Mouse (Mus musculus) gastrocnemius, postnatal 14 days (tissue): ENCODE measurements around the gene Pcgf1. TPM values are rescaled to one million over a fixed set of nuclear protein-coding genes. Genes with fewer than 3 reads are reported as not detected.
A peak's percentile ranks its signal among the peaks of the same experiment; 100 is the strongest.

Experiments used
- DNase-seq: peaks from one replicate; pipeline ENCODE4 v3.0.0; 2021; ENCODE audit warnings: mixed read lengths
- intact Hi-C: fragments of 180-260 bp; cut with DNase I; formaldehyde crosslinking; loops from one replicate; pipeline ENCODE4 v1.15.1; 2025; ENCODE audit warnings: low total_unique reads
- long read RNA-seq, 2 experiments: library from polyadenylated mRNA; stranded (forward); transcript quantifications; one replicate each; pipeline ENCODE4 v2.0.0; 2021
- total RNA-seq, 2 experiments: library from RNA; stranded (reverse); gene quantifications; 2 replicates each; pipeline ENCODE4 v1.2.3; 2021

The Pcgf1 gene
- 1 to 10 TPM; 6.8 to 7.0 TPM for total RNA-seq
- long read RNA-seq, experiment 1, partial matches to known transcripts = 0 of 2 reads
- long read RNA-seq, experiment 1, other reads (novel, unspliced or antisense) = 0 of 2 reads
- long read RNA-seq, experiment 2, partial matches to known transcripts = 0 of 2 reads
- long read RNA-seq, experiment 2, other reads (novel, unspliced or antisense) = 1 of 2 reads

GRCm38 (mm10) chr6:83077630-83078323, at the start of gene Pcgf1:
TSS of gene Pcgf1 (plus strand) at chr6:83077869.
- peak; percentile 38 for DNase-seq
- intact Hi-C loops = no loop called here

GRCm38 (mm10) chr6:83029777-83030176, 47.9 kb upstream of the Pcgf1 start:
- intact Hi-C loops = no loop called here
- DNase-seq = no peak

DNA sequence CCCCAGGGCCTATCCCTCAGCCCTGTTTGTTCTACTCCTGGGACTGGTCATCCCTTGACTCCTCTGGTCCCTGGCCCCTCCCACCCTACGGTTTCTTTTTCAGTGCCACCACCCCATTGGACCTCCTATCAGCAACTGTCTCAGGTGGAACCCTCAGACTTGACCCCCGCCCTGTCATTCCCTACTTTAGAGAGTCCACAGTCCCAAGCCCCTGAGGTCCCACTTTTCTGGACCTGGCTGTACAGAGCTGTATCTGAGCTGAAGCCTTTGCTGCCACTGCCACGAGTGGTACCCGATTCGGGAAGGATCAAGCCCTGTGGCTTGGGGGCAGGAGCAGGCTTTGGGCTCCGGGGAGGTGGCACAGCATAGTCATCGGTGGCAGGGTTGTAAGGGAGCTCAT, 46.6 kb upstream of the Pcgf1 start:
- DNase-seq = no peak
- intact Hi-C loops = no loop called here

DNA sequence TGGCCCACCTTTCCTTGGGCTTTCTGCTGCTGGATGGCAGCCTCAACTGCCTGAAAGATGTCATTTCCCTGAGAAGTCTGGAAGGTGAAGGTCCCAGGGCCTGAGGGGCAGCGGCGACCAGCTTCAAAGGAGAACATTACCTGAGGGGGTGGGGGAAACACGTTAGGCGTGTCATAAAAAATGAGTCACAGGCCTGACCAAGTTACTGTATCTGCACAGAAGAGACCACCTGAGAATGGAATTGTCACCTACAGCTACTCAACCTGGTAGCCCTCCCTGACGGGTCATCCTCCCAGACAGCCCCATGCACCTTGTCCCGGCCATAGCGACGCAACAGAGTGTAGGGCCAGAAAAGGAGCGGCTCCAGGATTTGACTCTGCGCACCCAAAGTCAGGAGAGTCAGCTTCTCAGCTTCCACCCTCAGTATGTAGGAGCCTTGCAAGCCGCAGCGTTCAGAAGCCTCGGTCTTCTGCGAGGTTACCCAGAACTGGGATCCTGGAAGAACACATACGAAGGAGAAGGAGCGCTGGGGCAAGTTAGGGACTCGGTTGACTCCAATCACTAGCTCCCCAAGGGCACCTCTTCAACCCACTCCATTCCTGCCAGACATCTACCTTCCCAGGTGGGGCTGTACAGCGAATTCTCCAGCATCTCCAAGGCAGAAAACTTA, 45.6 kb upstream of the Pcgf1 start:
- intact Hi-C loops = no loop called here
- no peak for DNase-seq

DNA sequence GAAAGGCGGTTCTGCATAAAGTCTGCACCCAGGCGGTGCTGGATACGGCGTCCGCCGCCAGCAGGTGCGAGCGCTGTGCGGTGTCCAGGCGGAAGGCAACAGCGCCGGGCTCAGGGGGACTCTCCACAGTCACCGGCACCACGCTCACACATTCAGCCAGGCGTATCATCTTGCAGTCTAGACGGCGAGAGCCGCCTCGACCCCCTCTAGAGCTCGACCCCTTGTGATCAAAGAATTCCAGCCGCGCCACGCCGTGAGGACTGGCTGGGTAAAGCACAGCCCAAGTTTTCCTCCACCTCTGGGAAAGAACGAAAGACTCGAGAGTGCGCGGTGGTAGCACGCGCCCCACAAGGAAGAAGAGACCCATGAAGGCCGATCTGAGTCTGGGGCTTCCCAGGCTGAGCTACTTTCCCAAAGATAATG, 44.9 kb upstream of the Pcgf1 start:
- intact Hi-C loops = no loop called here

DNA sequence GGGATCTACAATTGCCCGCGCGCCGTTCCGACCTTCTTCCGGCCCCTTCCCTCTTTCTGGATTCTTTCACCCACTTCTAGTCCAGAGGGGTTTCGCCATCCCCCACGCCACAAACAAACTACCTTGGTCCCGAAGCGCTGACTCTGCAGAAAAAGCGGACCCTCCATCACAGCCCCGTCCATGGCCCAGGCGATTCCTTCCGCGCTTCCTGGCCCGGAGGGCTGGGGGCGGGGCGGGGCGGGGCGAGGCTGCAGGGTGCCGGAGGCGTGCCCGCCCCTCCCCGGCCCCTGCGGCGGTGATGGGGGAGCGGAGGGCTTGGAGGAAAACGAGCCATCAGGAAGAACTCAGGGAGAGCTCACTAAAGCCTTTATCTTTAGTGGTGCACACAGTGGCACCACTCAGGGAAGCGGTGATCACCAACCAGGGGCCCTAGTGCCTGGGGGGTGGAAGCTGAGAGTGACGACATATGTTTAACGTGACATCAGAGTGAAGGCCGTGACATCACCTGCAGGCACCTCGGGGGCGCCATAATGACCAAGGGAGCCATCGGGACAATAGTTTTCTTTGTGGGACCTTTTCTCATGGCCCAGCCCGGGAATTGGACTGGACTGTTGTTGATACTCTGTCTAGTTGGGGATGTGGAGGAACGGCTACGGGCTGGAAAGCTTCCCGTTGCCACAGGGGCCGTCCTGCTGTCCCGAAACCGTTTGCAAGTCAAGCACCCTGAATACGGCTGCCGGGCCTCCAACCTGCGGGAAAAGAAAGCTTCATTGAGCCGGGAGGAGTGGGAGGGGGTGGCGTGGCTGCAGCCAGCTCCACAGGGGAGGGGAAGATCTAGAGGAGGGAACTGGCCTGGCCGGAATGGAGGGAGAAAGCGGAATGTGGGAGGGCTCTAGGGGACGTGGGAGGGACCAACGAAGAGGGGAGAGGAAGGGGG, 44.2 kb upstream of the Pcgf1 start, which contains the start of the genes Dok1 and Loxl3:
Dok1 (minus strand) TSS at position 223 of the 937 bp plus-strand sequence.
Loxl3 (plus strand) TSS at position 925 of the 937 bp plus-strand sequence.
- DNase-seq = peak; percentile 83
- intact Hi-C loops = no loop called here

More for the DNA sequence above, 44.9 kb upstream of the Pcgf1 start:
- DNase-seq = peak; percentile 36

DNA sequence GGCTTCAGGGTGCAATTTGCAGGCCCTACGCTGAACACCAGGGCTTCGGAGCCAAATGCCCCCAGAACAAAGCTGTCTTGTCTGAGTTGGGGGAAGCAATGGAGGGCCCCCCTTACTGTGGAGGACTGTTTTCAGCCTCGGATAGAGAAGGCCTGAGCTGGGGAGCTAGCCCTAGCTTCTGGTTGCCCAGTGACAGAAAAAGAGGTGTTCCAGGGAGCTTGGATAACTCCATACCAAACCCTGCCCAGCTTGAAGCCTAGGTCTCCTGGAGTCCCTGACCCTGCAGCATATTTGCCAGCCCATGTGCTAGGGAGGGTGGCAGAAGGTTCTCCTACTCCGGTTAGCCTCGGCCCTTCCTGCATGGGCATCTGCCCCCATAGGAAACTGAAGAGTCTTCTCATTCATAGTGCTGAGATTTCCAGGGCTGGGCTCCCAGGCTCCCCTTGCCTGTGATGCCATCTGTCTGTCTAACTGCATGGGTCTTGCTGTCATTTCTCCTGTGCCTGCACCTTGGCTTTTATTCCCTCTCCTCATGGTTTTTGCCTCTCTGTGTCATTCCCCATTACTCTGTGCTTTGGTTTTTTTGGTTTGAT, 43.1 kb upstream of the Pcgf1 start:
- intact Hi-C loops = no loop called here
- DNase-seq = no peak

DNA sequence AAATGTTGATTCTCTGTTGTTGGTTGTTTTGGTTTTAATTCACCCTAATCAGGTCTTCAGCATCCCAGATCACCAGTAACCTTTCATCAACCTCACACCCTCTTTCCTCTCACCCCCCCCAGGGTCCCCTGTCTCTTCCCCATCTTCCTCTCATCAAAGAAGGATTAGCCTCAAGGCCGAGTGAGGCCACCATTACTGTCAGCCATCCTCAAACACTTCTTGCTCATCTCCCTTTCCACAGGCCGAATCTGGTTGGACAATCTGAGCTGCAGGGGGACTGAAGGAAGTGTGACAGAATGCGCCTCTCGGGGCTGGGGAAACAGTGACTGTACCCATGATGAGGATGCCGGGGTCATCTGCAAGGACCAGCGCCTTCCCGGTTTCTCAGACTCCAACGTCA, 40.5 kb upstream of the Pcgf1 start:
- no peak for DNase-seq

DNA sequence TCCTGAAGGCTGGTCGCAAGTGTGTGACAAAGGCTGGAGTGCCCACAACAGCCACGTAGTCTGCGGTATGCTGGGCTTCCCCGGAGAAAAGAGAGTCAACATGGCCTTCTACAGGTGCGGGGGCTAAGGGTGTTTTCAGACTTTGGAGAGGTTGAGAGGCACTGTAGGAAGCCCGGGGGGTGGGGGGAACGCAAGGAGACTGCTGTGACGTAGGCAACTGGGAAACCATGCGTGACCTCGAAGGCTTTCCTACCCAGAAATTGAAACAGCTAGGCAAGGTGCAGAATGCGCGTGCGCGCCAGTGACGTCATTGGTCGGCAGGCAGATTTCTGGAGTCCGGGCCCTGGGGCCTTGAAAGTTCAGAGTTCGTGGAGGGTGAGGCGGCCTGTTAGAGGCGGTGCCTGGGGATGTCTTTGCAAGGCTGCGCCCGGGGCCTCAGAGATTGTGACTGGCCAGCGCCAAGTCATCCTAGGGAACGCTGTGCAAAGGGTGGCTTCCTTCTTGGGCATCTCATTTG, 39.1 kb upstream of the Pcgf1 start:
- DNase-seq = peak; percentile 89
- intact Hi-C loops = no loop called here

More for the DNA sequence above, 40.5 kb upstream of the Pcgf1 start:
- intact Hi-C loops = no loop called here

DNA sequence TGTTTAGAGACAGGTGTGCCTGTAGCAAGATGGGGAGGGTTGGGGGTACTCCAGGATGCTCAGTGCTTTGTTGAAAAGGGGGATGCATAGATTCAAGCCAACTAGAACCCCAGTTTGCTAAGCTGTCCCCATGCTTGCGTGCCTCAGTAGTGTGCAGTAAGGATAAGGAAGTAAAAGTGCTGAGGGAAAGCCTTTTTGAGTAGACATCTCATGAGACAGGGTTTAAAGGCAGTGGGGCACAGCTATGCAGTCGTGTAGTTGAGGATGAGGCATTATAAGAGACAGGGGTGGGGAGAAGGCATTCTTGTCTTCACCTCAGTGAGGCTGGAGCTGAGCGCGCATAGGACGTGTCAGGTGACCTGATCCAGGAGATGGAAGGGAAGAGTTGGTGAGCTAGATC, 37.1 kb upstream of the Pcgf1 start:
- no peak for DNase-seq
- intact Hi-C loops = no loop called here

- intact Hi-C loops = no loop called here
Observed at GRCm38 (mm10) chr6:83043561-83043960, 34.1 kb upstream of the Pcgf1 start.

GRCm38 (mm10) chr6:83043993-83044392, 33.7 kb upstream of the Pcgf1 start:
- no peak for DNase-seq
- intact Hi-C loops = no loop called here

More at GRCm38 (mm10) chr6:83043561-83043960, 34.1 kb upstream of the Pcgf1 start:
- DNase-seq = no peak

DNA sequence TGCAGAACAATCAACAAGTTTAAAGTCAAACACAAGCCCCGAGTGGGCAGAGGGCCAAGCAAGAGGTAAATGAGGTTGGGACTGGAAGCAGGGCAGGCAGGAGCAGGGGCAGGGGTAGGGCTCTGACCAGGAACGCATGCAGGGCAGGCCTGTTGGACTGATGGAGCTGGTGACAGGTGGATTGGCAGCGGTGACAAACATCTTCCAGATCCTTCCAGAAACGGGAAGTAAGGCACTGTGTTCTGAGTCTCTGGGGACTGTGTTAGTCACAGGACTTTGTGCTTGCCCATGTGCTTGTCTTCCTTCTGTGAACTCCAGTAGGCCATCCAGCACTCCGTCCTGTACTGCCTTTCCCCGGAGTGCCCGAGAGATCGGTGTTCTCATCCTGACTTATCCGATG, 32.9 kb upstream of the Pcgf1 start:
- no peak for DNase-seq
- intact Hi-C loops = loop anchor here (5.0 kb wide), 1 partner anchor 37 kb away; no protein-coding TSS in a partner anchor

- DNase-seq = no peak
- intact Hi-C loops = loop anchor here (5.0 kb wide), 1 partner anchor 42 kb away; no protein-coding TSS in a partner anchor
Observed at GRCm38 (mm10) chr6:83049367-83049766, 28.3 kb upstream of the Pcgf1 start.

GRCm38 (mm10) chr6:83053136-83053960, 24.3 kb upstream of the Pcgf1 start:
- intact Hi-C loops = no loop called here

GRCm38 (mm10) chr6:83054074-83054851, 23.4 kb upstream of the Pcgf1 start, which contains the start of gene Aup1:
TSS of gene Aup1 (plus strand) at chr6:83054521.
- intact Hi-C loops = no loop called here
- DNase-seq = peak; percentile 95

More at GRCm38 (mm10) chr6:83053136-83053960, 24.3 kb upstream of the Pcgf1 start:
- DNase-seq = peak; percentile 27

- no peak for DNase-seq
- intact Hi-C loops = no loop called here
Observed at GRCm38 (mm10) chr6:83054871-83055431, 22.7 kb upstream of the Pcgf1 start, which contains the start of gene Htra2. TSS of gene Htra2 (minus strand) at chr6:83055273.
